Mouse (Mus musculus) stomach, postnatal 0 days (tissue): ENCODE measurements around the gene Mical1. TPM values are rescaled to one million over a fixed set of nuclear protein-coding genes. Genes with fewer than 3 reads are reported as not detected.
"Not testable (repeated sequence)": the region's sequence is repeated elsewhere in the genome, so short reads cannot be mapped to it uniquely, and the experiment has no call there.

Experiments used
- ATAC-seq: fragments of 200-750 bp; cut with Nextera tagmentation; 2 replicates; pipeline ENCODE4 v1.8.0; 2017; ENCODE audit not compliant: low FRiP score, low TSS enrichment
- DNase-seq: peaks from one replicate; pipeline ENCODE4 v3.0.0-alpha.2; 2016; ENCODE audit warnings: low spot score
- H3K27ac ChIP-seq: fragments of 300-500 bp; sonication (generic); replicated peaks from 2 replicates; pipeline ENCODE4 v1.5.1; 2014; ENCODE audit warnings: mild to moderate bottlenecking, control low read depth
- H3K27me3 ChIP-seq: fragments of 300-500 bp; sonication (generic); 2 replicates; pipeline ENCODE4 v1.6.1; 2014; ENCODE audit warnings: low read length; ENCODE audit not compliant: control insufficient read depth, insufficient read depth
- H3K36me3 ChIP-seq: fragments of 300-500 bp; sonication (generic); 2 replicates; pipeline ENCODE4 v1.6.1; 2014; ENCODE audit warnings: low read length, mixed read lengths; ENCODE audit not compliant: control insufficient read depth, insufficient read depth
- H3K4me1 ChIP-seq: fragments of 300-500 bp; sonication (generic); replicated peaks from 2 replicates; pipeline ENCODE4 v1.6.1; 2014; ENCODE audit warnings: antibody characterized with exemption; ENCODE audit not compliant: control insufficient read depth, insufficient read depth
- H3K4me2 ChIP-seq: fragments of 300-500 bp; sonication (generic); replicated peaks from 2 replicates; pipeline ENCODE4 v1.6.1; 2014; ENCODE audit warnings: low read depth, mild to moderate bottlenecking, control low read depth, moderate library complexity
- H3K4me3 ChIP-seq: fragments of 300-500 bp; sonication (generic); 2 replicates; pipeline ENCODE4 v1.5.1; 2014; ENCODE audit warnings: low read depth, low read length, control low read depth
- H3K9ac ChIP-seq: fragments of 300-500 bp; sonication (generic); 2 replicates; pipeline ENCODE4 v1.6.1; 2014; ENCODE audit warnings: mild to moderate bottlenecking, low read length, control low read depth, mixed read lengths
- H3K9me3 ChIP-seq: fragments of 300-500 bp; sonication (generic); 2 replicates; pipeline ENCODE4 v1.6.1; 2016; ENCODE audit warnings: low read length; ENCODE audit not compliant: control insufficient read depth
- CTCF ChIP-seq: IDR thresholded peaks from 2 replicates; pipeline ENCODE4 v1.5.1; 2016; ENCODE audit warnings: antibody characterized with exemption, low read depth, mild to moderate bottlenecking, moderate library complexity
- EP300 ChIP-seq: optimal IDR thresholded peaks from 2 replicates; pipeline ENCODE3; 2016; ENCODE audit warnings: antibody characterized with exemption
- WGBS: fragments of 180-500 bp; shearing (Covaris S2); extraction: QIAGEN DNeasy Blood & Tissue Kit; methylation state at CpG from one replicate; pipeline ENCODE4 v1.1.7; 2014; 5-methylcytosine and 5-hydroxymethylcytosine counted together
- polyA plus RNA-seq: library from polyadenylated mRNA; unstranded; fragments of >200 nt; fragmentation: Nextera tagmentation; extraction: Ambion mirVana; gene quantifications from 2 replicates; pipeline ENCODE4 v1.2.1, GENCODE M21; 2015

The Mical1 gene
- polyA plus RNA-seq, 1 experiment from 2014 or later = 23.0 TPM

DNA sequence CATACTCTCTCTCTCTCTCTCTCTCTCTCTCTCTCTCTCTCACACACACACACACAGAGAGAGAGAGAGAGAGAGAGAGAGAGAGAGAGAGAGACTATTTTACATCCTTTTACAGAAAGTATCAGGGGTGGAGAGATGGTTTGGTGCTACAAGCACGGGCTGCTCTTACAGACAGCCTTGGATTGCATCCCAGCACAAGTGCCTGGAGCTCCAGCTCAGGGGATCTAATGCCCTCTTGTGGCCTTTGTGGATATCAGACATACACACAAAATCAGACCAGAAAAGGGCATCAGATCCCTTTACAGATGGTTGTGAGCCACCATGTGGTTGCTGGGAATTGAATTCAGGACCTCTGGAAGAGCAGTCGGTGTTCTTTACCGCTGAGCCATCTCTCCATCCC is 29.3 kb downstream of the Mical1 start:
- H3K27me3 ChIP-seq, H3K4me3 ChIP-seq, H3K4me1 ChIP-seq, H3K9me3 ChIP-seq, H3K4me2 ChIP-seq, H3K27ac ChIP-seq, H3K36me3 ChIP-seq, H3K9ac ChIP-seq: not testable (repeated sequence)
- peak; percentile 90 for TF ChIP-seq CTCF
- ATAC-seq = peak; percentile 72; the same call in 1 of the 2 replicates
- DNase-seq = peak; percentile 58
- 7% methylated on average over 3 of the region's 3 CpGs for WGBS

- Histone ChIP-seq H3K9me3 (no peaks in the 10 kb centered on the region), H3K4me1 (no peaks in the 10 kb centered on the region), H3K9ac (no peak overlapping the region), H3K4me3 (no peak overlapping the region), H3K27me3 (no peaks in the 10 kb centered on the region), H3K36me3 (no peaks in the 10 kb centered on the region), H3K4me2 (no peak overlapping the region), H3K27ac (no peak overlapping the region)
- ATAC-seq = no peak
- 33% methylated on average over 2 of the region's 2 CpGs for WGBS
- no peak for DNase-seq
- TF ChIP-seq CTCF = peak; percentile 75
- no peak for TF ChIP-seq EP300
These were observed 33.0 kb downstream of the Mical1 start for GRCm38 (mm10) chr10:41509160-41509559.

- Histone ChIP-seq H3K4me2 (no peak overlapping the region), H3K9me3 (no peaks in the 10 kb centered on the region), H3K27ac (no peak overlapping the region), H3K36me3 (no peaks in the 10 kb centered on the region), H3K27me3 (no peaks in the 10 kb centered on the region), H3K9ac (no peak overlapping the region), H3K4me1 (no peaks in the 10 kb centered on the region), H3K4me3 (no peak overlapping the region)
- ATAC-seq = no peak
- no peak for DNase-seq
- WGBS = 75% methylated on average over 4 of the region's 4 CpGs
- TF ChIP-seq CTCF (no peak), EP300 (no peak)
These were observed 38.2 kb downstream of the Mical1 start for GRCm38 (mm10) chr10:41514301-41514700.

GRCm38 (mm10) chr10:41514921-41515320 is 38.8 kb downstream of the Mical1 start:
- Histone ChIP-seq H3K9me3 (no peaks in the 10 kb centered on the region), H3K27ac (no peak overlapping the region), H3K9ac (no peak overlapping the region), H3K4me3 (no peak overlapping the region), H3K4me2 (no peak overlapping the region), H3K4me1 (no peaks in the 10 kb centered on the region), H3K36me3 (no peaks in the 10 kb centered on the region), H3K27me3 (no peaks in the 10 kb centered on the region)
- TF ChIP-seq EP300 (no peak), CTCF (no peak)
- ATAC-seq (no peak), DNase-seq (no peak)

- under 1% methylated on average over 23 of the region's 23 CpGs for WGBS
- H3K9me3 ChIP-seq = no peaks in the 10 kb centered on the region
- H3K4me3 ChIP-seq = peak overlapping the region; percentile 92
- H3K36me3 ChIP-seq = no peaks in the 10 kb centered on the region
- ATAC-seq (peak; percentile 73), DNase-seq (peak; percentile 82)
- H3K4me2 ChIP-seq = peak overlapping the region; percentile 65
- no peaks in the 10 kb centered on the region for H3K27me3 ChIP-seq
- no peaks in the 10 kb centered on the region for H3K4me1 ChIP-seq
- no peak for TF ChIP-seq EP300
- peak; percentile 80 for TF ChIP-seq CTCF
- H3K27ac ChIP-seq = peak overlapping the region; percentile 98
- H3K9ac ChIP-seq = peak overlapping the region; percentile 62
These were observed 42.4 kb downstream of the Mical1 start for GRCm38 (mm10) chr10:41518508-41518980.

DNA sequence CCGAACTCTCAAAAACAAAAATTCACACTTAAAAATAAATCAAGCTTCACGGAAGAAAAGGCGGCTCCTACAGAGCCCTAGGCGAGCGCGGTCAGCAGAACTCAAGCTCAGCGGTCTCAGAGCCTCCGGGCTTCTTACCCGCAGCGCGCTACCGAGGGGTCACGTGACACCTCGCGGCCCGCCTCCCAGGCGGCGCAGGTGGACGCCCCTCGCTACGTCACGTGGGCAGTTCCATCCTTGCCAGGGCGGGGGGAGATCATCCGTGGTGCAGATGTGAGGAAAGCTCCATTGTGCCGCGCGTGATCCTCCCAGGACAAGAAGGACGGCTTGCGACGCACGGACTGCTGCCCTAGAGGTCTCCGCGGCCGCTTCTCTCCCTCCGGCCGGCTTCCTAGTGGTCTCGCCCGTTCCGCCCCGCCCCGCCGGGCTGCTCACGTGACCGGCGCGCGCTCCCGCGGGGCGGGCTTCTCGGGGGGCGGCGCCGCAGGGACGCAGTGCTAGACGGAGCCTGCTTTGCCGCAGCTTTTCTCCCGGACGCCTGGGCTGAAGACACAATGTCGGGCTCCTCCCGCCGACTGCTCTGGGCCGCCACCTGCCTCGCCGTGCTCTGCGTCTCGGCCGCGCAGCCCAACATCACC is 43.0 kb downstream of the Mical1 start, which contains the start of gene Cd164:
Gene Cd164, plus strand, starts transcription at position 434 of the 638 bp plus-strand sequence.
- Histone ChIP-seq H3K4me1 (no peaks in the 10 kb centered on the region), H3K36me3 (no peaks in the 10 kb centered on the region), H3K4me3 (peak within 1 kb of the TSS; percentile 92), H3K27ac (peak within 1 kb of the TSS; percentile 98), H3K9ac (peak within 1 kb of the TSS; percentile 96), H3K9me3 (no peaks in the 10 kb centered on the region), H3K4me2 (peak within 1 kb of the TSS; percentile 65), H3K27me3 (no peaks in the 10 kb centered on the region)
- TF ChIP-seq EP300 (peak; percentile 63), CTCF (peak; percentile 6; the same call in 1 of the 2 replicates)
- under 1% methylated on average over 63 of the region's 69 CpGs for WGBS
- peak; percentile 94 for DNase-seq
- ATAC-seq = peak; percentile 94
